Mouse (Mus musculus) hindbrain, embryonic 10.5 days (tissue): ENCODE measurements around the gene Higd2a. TPM values are rescaled to one million over a fixed set of nuclear protein-coding genes. Genes with fewer than 3 reads are reported as not detected.

Experiments
- polyA plus RNA-seq: library from polyadenylated mRNA; unstranded; fragments of >200 nt; fragmentation: Nextera tagmentation; extraction: Ambion mirVana; gene quantifications from 2 replicates; pipeline ENCODE4 v1.2.1, GENCODE M21; 2016

The Higd2a gene
- polyA plus RNA-seq, 1 experiment from 2014 or later: 174 TPM

Other genes with a start within 250 kb of the Higd2a start
- 6.7 and 10.2 TPM in 2 replicates for gene Cplx2, start 218.9 kb upstream of the Higd2a start, polyA plus RNA-seq
- 165 and 185 TPM in 2 replicates for gene Thoc3, start 121.4 kb upstream of the Higd2a start, polyA plus RNA-seq
- 14.3 and 15.0 TPM in 2 replicates for gene Simc1, start 86.4 kb upstream of the Higd2a start, polyA plus RNA-seq
- gene 4833439L19Rik, start 24.8 kb upstream of the Higd2a start, polyA plus RNA-seq: 228 and 273 TPM in 2 replicates
- 28.8 and 35.8 TPM in 2 replicates for gene Arl10, start 15.2 kb upstream of the Higd2a start, polyA plus RNA-seq
- 80.8 and 101 TPM in 2 replicates for gene Nop16, start 117 bp upstream of the Higd2a start, polyA plus RNA-seq
- 21.4 and 35.4 TPM in 2 replicates for gene Cltb, start 21.1 kb downstream of the Higd2a start, polyA plus RNA-seq
- gene Faf2, start 31.6 kb downstream of the Higd2a start, polyA plus RNA-seq: 86.3 and 86.4 TPM in 2 replicates
- gene Rnf44, start 103.7 kb downstream of the Higd2a start, polyA plus RNA-seq: 106 and 127 TPM in 2 replicates
- gene Cdhr2, start 111.3 kb downstream of the Higd2a start, polyA plus RNA-seq: 0.07 and 0.15 TPM in 2 replicates
- gene Gprin1, start 159.7 kb downstream of the Higd2a start, polyA plus RNA-seq: 1.2 and 2.5 TPM in 2 replicates
- 2.3 and 2.4 TPM in 2 replicates for gene Sncb, start 176.4 kb downstream of the Higd2a start, polyA plus RNA-seq
- not detected in 2 replicates for gene Eif4e1b, start 193.8 kb downstream of the Higd2a start, polyA plus RNA-seq
- gene Tspan17, start 199.2 kb downstream of the Higd2a start, polyA plus RNA-seq: 12.3 and 26.5 TPM in 2 replicates